Mouse (Mus musculus) kidney, postnatal 10 days (tissue): ENCODE measurements around the gene Ptgfr.

ENCODE experiments used
- DNase-seq: peaks from one replicate; pipeline ENCODE4 v3.0.0; 2021; ENCODE audit warnings: mixed read lengths

The Ptgfr gene

GRCm38 (mm10) chr3:151836871-151837680 lies at the start of gene Ptgfr:
Gene Ptgfr, minus strand, starts transcription at chr3:151837630.
- peak; percentile 84 for DNase-seq

GRCm38 (mm10) chr3:151883881-151884280 lies 46.5 kb upstream of the Ptgfr start:
- no peak for DNase-seq

DNA sequence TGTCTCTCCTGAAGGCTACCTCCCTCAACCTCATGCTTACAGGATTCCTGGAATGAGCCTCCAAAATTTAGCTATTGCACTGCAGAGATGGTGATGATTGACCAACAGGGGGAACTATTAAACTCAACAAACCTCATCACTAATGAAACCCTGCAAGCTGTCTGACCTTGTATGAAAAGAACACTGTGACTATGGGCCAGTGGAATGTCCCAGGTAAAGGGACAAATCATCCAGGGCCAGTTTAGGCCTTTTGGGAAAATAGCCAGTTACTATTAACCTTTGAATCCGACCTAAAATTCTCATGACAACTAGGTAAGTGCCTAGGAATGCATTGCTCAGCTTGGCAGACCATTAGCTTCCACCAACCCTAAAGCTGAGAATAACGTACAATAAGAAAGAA lies 42.6 kb upstream of the Ptgfr start:
- DNase-seq: no peak

- DNase-seq: no peak
Measured at GRCm38 (mm10) chr3:151868970-151869369, 31.5 kb upstream of the Ptgfr start.

DNA sequence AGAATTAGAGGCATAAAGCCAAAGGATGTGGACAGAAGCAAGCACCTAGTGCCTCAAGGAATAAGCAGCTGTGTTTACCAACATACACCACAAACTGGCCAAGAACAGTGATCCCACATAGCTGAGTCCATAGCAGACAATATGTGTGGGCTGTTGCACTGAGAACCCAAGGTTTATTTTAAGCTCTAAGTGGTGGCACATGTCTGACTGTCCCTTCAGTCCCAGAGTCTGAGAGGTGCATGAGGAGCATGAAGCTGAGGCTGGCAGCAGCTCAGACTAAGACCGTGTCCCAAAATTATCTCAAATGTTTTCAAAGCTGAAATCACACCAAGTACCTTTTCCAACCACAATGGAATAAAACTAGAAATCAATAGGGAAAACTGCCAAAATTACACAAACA lies 13.9 kb upstream of the Ptgfr start:
- DNase-seq: no peak

DNA sequence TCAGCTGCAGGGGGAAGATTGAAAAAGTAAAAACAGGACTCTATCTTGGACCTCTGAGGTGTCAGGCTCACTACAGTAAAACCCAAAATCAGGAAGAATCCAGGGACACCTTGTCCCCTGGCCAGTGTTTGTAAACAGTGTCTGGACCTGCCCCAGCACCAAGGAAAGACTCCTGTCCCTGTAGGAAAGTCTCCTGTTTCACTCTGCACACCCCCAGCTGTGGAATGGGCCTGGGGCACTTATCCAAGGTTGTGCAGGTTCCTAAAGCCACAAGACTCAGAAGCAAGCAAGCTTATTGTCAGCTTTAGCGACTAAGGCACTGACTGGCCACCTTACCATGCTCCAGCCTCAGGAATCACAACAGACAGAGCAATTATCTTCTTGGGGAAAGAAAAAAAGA lies 13.2 kb upstream of the Ptgfr start:
- DNase-seq: peak; percentile 11

GRCm38 (mm10) chr3:151846292-151846691 lies 8.9 kb upstream of the Ptgfr start:
- no peak for DNase-seq

DNA sequence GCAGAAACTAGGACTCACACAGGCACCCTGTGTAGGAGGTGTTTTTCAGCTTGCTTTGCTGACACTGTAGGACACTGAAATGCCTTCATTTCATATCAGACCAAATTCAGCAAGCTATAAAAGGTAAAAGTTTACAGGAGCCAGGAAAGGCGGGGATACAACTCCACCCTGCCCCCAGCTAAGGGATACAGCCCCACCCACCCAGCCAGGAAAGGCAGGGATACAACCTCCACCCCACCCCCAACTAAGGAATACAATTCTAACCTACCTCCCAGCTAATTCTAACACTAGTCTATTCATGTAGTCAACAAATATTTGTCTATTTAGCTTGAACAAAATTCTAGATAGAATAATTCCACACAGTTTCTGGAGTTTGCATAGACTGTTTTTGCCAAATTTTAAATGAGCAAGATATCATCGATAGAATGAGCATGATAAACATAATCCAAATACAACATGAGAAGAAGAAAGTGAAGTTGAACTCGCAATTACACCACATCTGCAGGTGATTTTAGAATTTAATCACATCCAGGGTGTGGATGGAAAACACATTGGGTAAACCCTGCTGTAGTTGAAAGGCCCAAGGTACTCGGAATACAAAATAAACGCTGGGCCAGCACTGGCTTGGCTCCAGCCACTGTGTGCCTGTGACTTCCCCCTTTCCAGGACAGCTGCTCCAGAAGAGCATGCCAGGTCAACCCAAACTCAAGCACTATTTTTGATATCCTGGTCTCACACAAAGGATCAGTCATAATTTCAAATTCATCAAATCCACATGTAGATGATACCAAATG lies 7.1 kb upstream of the Ptgfr start:
- DNase-seq: no peak

- DNase-seq: no peak
Measured at GRCm38 (mm10) chr3:151840688-151841087, 3.3 kb upstream of the Ptgfr start.

GRCm38 (mm10) chr3:151838372-151838771 lies 942 bp upstream of the Ptgfr start:
- peak; percentile 24 for DNase-seq

GRCm38 (mm10) chr3:151837749-151838148 lies 319 bp upstream of the Ptgfr start:
- DNase-seq: no peak

DNA sequence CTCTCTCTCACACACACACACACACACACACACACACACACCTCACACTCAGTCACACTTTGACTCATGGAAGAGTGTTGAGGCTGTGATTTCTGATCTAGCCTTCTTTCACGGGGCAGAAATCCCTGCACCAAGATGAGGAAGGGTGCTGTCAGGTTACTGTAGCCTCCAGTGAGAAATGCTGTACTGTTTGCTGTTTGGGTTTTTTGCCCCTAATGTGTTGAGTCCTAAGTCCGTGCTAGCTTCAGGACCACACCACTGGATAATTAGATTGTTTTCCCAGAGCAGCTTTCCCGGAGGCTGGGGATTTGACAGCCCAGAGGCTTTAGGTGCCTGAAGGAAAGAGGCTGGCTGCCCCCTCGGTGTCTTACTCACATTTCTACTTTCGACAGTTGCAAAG lies 979 bp downstream of the Ptgfr start:
- no peak for DNase-seq

- DNase-seq: no peak
Measured at GRCm38 (mm10) chr3:151835831-151836230, 1.6 kb downstream of the Ptgfr start.

- no peak for DNase-seq
Measured at GRCm38 (mm10) chr3:151827950-151828610, 9.3 kb downstream of the Ptgfr start.

- no peak for DNase-seq
Measured at GRCm38 (mm10) chr3:151819811-151820210, 17.6 kb downstream of the Ptgfr start.

DNA sequence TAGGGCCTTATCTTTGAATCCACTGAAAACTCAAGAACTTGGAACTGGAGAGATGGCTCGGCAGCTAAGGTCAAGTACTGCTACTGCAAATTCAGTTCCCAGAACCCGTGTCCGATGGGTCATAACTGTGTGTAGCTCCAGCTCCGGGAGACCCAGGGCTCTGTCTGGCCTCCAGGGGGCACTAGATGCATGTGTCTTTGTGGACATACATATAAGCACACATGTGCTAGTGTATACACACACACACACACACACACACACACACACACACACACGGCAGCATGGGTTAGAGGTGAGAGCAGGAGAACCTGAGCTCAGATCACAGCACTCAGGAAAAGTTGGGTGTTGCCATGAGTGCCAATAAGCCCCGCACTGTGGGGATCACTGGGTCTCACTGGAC lies 19.2 kb downstream of the Ptgfr start:
- peak; percentile 58 for DNase-seq

GRCm38 (mm10) chr3:151808613-151809012 lies 28.8 kb downstream of the Ptgfr start:
- DNase-seq: no peak

- no peak for DNase-seq
Measured at GRCm38 (mm10) chr3:151788622-151789021, 48.8 kb downstream of the Ptgfr start.

GRCm38 (mm10) chr3:151775089-151775488 lies 62.3 kb downstream of the Ptgfr start:
- peak; percentile 64 for DNase-seq

- peak; percentile 81 for DNase-seq
Measured at GRCm38 (mm10) chr3:151771074-151771473, 66.4 kb downstream of the Ptgfr start.

- DNase-seq: peak; percentile 66
Measured at GRCm38 (mm10) chr3:151749737-151750136, 87.7 kb downstream of the Ptgfr start, which contains the start of gene Ifi44. Gene Ifi44, minus strand, starts transcription at chr3:151749960.

DNA sequence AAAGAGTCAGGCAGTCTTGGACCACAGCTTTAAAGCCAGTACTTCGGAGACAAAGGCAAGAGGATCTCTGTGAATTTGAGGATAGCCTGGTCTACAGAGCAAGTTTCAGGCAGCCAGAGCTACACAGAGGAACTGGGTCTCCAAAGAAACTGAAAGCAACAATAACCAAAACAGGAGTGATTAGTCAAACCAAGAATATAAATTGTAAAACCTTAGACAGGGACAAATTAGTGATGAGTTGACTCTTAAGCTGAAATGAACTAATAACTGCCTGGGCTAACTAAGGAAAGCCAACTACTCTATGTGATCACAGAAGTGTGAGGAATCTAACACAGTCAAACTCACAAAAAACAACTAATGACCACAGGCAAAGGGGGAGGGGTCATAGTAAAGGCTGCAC lies 88.9 kb downstream of the Ptgfr start:
- DNase-seq: no peak
